Comparison of ENCODE assay signal across 8 mouse cellular contexts in genomic region chr8:105930602-105931001, GRCm38 (mm10). TPM values are rescaled to one million over a fixed set of nuclear protein-coding genes. Genes with fewer than 3 reads are reported as not detected.
DNase-seq lines count a peak whose midpoint lies in the region; ATAC-seq and TF ChIP-seq lines count a peak whose summit lies in the region.

No protein-coding gene starts in this region.

- no peak for TF ChIP-seq POLR2A in cerebellum, adult 2 months (IDR thresholded peaks at IDR 0.05; ENCODE audit: borderline replicate concordance, insufficient read depth, low read length)

- no peaks in the 10 kb centered on the region for H3K9me3 ChIP-seq in forebrain, postnatal 0 days (ENCODE audit: low read length)
- no peaks in the 10 kb centered on the region for H3K9me3 ChIP-seq in lung, embryonic 16.5 days (ENCODE audit: control insufficient read depth, low read length)

- 17% methylated on average over 8 of the region's 8 CpGs for WGBS in cerebellum, adult 2 months
- 18% methylated on average over 8 of the region's 8 CpGs for WGBS in forebrain, postnatal 0 days
- WGBS in lung, embryonic 16.5 days, result 18% methylated on average over 8 of the region's 8 CpGs

- H3K27ac ChIP-seq in cerebellum, adult 2 months (ENCODE audit: insufficient read depth, low read length), result no peak overlapping the region
- H3K27ac ChIP-seq in forebrain, postnatal 0 days (ENCODE audit: low read depth, low read length), result 0 out of 2 replicates have a peak overlapping the region, but pooled peaks have one; percentile 40
- H3K27ac ChIP-seq in layer of hippocampus, adult 2 months, result peak overlapping the region; percentile 5; the same call in 1 of the 2 replicates
- H3K27ac ChIP-seq in lung, embryonic 16.5 days (ENCODE audit: low read length), result no peak overlapping the region

- H3K4me2 ChIP-seq in forebrain, postnatal 0 days (ENCODE audit: low read depth), result no peak overlapping the region
- no peak overlapping the region for H3K4me2 ChIP-seq in lung, embryonic 16.5 days (ENCODE audit: low read depth, low read length)

- DNase-seq in MEL-GATA-1-ER (ENCODE audit: extremely low read depth, low read depth), result peak; percentile 26
- peak; percentile 75 to 89 for DNase-seq in cerebellum, adult 2 months
- peak; percentile 83 for DNase-seq in forebrain, postnatal 0 days
- DNase-seq in layer of hippocampus, adult 2 months (ENCODE audit: low spot score in 2 of 2), result peak; percentile 78 to 92
- peak; percentile 69 for DNase-seq in ovary, postnatal 10 days (ENCODE audit: low spot score)
- DNase-seq in thymus, postnatal 10 days (ENCODE audit: low spot score in 2 of 2), result peak; percentile 76 to 95

- peaks cover 9% of the 10 kb centered on the region for H3K4me1 ChIP-seq in cerebellum, adult 2 months (ENCODE audit: control insufficient read depth, insufficient read depth, low read length)
- no peaks in the 10 kb centered on the region for H3K4me1 ChIP-seq in forebrain, postnatal 0 days (ENCODE audit: insufficient read depth)
- H3K4me1 ChIP-seq in lung, embryonic 16.5 days (replicated peaks; ENCODE audit: control insufficient read depth, insufficient read depth, low read length), result no peaks in the 10 kb centered on the region

- no peaks in the 10 kb centered on the region for H3K27me3 ChIP-seq in cerebellum, adult 2 months (ENCODE audit: control insufficient read depth, insufficient read depth, low read length)
- no peaks in the 10 kb centered on the region for H3K27me3 ChIP-seq in forebrain, postnatal 0 days (ENCODE audit: insufficient read depth, low read length)
- no peaks in the 10 kb centered on the region for H3K27me3 ChIP-seq in lung, embryonic 16.5 days (ENCODE audit: control insufficient read depth, insufficient read depth, low read depth, low read length)

- ATAC-seq in forebrain, postnatal 0 days, result peak; percentile 88
- peak; percentile 79 to 89; a peak in 3 of 4 replicates for ATAC-seq in hematopoietic stem cell, adult 5-6 weeks (replicated peaks in 1 of 2; ENCODE audit: insufficient read depth in 1 of 2, low FRiP score in 2 of 2, low TSS enrichment in 1 of 2, low read depth in 1 of 2, poor library complexity in 2 of 2, severe bottlenecking in 2 of 2)
- ATAC-seq in lung, embryonic 16.5 days (ENCODE audit: low read depth), result peak; percentile 54

- no peak overlapping the region for H3K4me3 ChIP-seq in cerebellum, adult 2 months (replicated peaks; ENCODE audit: insufficient read depth, low read depth, low read length)
- H3K4me3 ChIP-seq in forebrain, postnatal 0 days (ENCODE audit: low read depth, low read length), result no peak overlapping the region
- no peak overlapping the region for H3K4me3 ChIP-seq in layer of hippocampus, adult 2 months
- H3K4me3 ChIP-seq in lung, embryonic 16.5 days (ENCODE audit: low read length), result no peak overlapping the region

- peak overlapping the region; percentile 31; the same call in 1 of the 2 replicates for H3K9ac ChIP-seq in forebrain, postnatal 0 days
- H3K9ac ChIP-seq in lung, embryonic 16.5 days (ENCODE audit: low read length), result no peak overlapping the region

- H3K36me3 ChIP-seq in forebrain, postnatal 0 days (ENCODE audit: insufficient read depth), result peaks cover 30% of the 10 kb centered on the region
- H3K36me3 ChIP-seq in lung, embryonic 16.5 days (ENCODE audit: control insufficient read depth, insufficient read depth, low read length), result 0 out of 2 replicates have a peak, but pooled peaks cover 6% of the 10 kb centered on the region

- TF ChIP-seq CTCF in cerebellum, adult 2 months (IDR thresholded peaks at IDR 0.05; ENCODE audit: borderline replicate concordance, insufficient read depth, low read depth, low read length), result peak; percentile 98
- peak; percentile 96 for TF ChIP-seq CTCF in forebrain, postnatal 0 days (IDR thresholded peaks at IDR 0.05; ENCODE audit: low read depth)
- peak; percentile 97 for TF ChIP-seq CTCF in layer of hippocampus, adult 2 months (conservative IDR thresholded peaks at IDR 0.05)

RNA-seq across cellular contexts. Expression of gene Ctrl, which starts 3.1 kb away (rescaled TPM):
- polyA plus RNA-seq in cerebellum, adult 2 months (2012; rRNA removed), result 2.6 and 3.4 TPM in 2 replicates
- 1.0 and 3.3 TPM in 2 replicates for total RNA-seq in forebrain, postnatal 0 days (2014; rRNA removed)
- polyA plus RNA-seq in forebrain, postnatal 0 days (2015; fragmentation: Nextera tagmentation; extraction: Ambion mirVana), result 1.1 and 1.9 TPM in 2 replicates
- not detected in 2 replicates for total RNA-seq in hematopoietic stem cell, adult 5-6 weeks (2017)
- 1 to 10 TPM; 1.4 to 1.5 TPM for total RNA-seq in layer of hippocampus, adult 2 months (2021)
- polyA plus RNA-seq in lung, embryonic 16.5 days (2015; fragmentation: Nextera tagmentation; extraction: Ambion mirVana), result 0.77 and 1.2 TPM in 2 replicates

RNA-seq across cellular contexts. Expression of gene Psmb10, which starts 7.6 kb away (rescaled TPM):
- 84.3 and 89.4 TPM in 2 replicates for polyA plus RNA-seq in cerebellum, adult 2 months (2012; rRNA removed)
- total RNA-seq in forebrain, postnatal 0 days (2014; rRNA removed), result 46.5 and 63.7 TPM in 2 replicates
- 86.2 and 95.8 TPM in 2 replicates for polyA plus RNA-seq in forebrain, postnatal 0 days (2015; fragmentation: Nextera tagmentation; extraction: Ambion mirVana)
- total RNA-seq in hematopoietic stem cell, adult 5-6 weeks (2017), result 38.8 and 79.5 TPM in 2 replicates
- 10 to 100 TPM; 53.0 to 61.6 TPM for total RNA-seq in layer of hippocampus, adult 2 months (2021)
- 39.7 and 56.6 TPM in 2 replicates for polyA plus RNA-seq in lung, embryonic 16.5 days (2015; fragmentation: Nextera tagmentation; extraction: Ambion mirVana)

RNA-seq across cellular contexts. Expression of gene Lcat, which starts 12.6 kb away (rescaled TPM):
- polyA plus RNA-seq in cerebellum, adult 2 months (2012; rRNA removed), result 106 and 110 TPM in 2 replicates
- total RNA-seq in forebrain, postnatal 0 days (2014; rRNA removed), result 6.0 and 7.9 TPM in 2 replicates
- polyA plus RNA-seq in forebrain, postnatal 0 days (2015; fragmentation: Nextera tagmentation; extraction: Ambion mirVana), result 3.8 and 5.9 TPM in 2 replicates
- total RNA-seq in hematopoietic stem cell, adult 5-6 weeks (2017), result not detected in 2 replicates
- total RNA-seq in layer of hippocampus, adult 2 months (2021), result 10 to 100 TPM; 37.6 to 40.6 TPM
- polyA plus RNA-seq in lung, embryonic 16.5 days (2015; fragmentation: Nextera tagmentation; extraction: Ambion mirVana), result 1.6 and 2.8 TPM in 2 replicates

RNA-seq across cellular contexts. Expression of gene Pskh1, which starts 30.4 kb away (rescaled TPM):
- 13.6 and 14.1 TPM in 2 replicates for polyA plus RNA-seq in cerebellum, adult 2 months (2012; rRNA removed)
- 16.6 and 24.5 TPM in 2 replicates for total RNA-seq in forebrain, postnatal 0 days (2014; rRNA removed)
- polyA plus RNA-seq in forebrain, postnatal 0 days (2015; fragmentation: Nextera tagmentation; extraction: Ambion mirVana), result 8.0 and 10.4 TPM in 2 replicates
- 23.3 and 27.5 TPM in 2 replicates for total RNA-seq in hematopoietic stem cell, adult 5-6 weeks (2017)
- 1 to 10 TPM; 8.0 to 9.9 TPM for total RNA-seq in layer of hippocampus, adult 2 months (2021)
- polyA plus RNA-seq in lung, embryonic 16.5 days (2015; fragmentation: Nextera tagmentation; extraction: Ambion mirVana), result 34.0 and 34.9 TPM in 2 replicates

RNA-seq across cellular contexts. Expression of gene Slc12a4, which starts 35.3 kb away (rescaled TPM):
- 34.9 and 36.1 TPM in 2 replicates for polyA plus RNA-seq in cerebellum, adult 2 months (2012; rRNA removed)
- total RNA-seq in forebrain, postnatal 0 days (2014; rRNA removed), result 9.7 and 12.4 TPM in 2 replicates
- polyA plus RNA-seq in forebrain, postnatal 0 days (2015; fragmentation: Nextera tagmentation; extraction: Ambion mirVana), result 9.8 and 12.1 TPM in 2 replicates
- total RNA-seq in hematopoietic stem cell, adult 5-6 weeks (2017), result 1.4 and 8.0 TPM in 2 replicates
- total RNA-seq in layer of hippocampus, adult 2 months (2021), result 10 to 100 TPM; 19.4 to 26.6 TPM
- polyA plus RNA-seq in lung, embryonic 16.5 days (2015; fragmentation: Nextera tagmentation; extraction: Ambion mirVana), result 35.1 and 38.3 TPM in 2 replicates

Comparison
In these comparisons a context has a peak if more than half of its experiments do, and no peak if none do; other contexts are left out.
1. DNase-seq: peak in every context shown above with its lines; median percentile 86 in thymus, postnatal 10 days; 85 in layer of hippocampus, adult 2 months; 83 in forebrain, postnatal 0 days; 82 in cerebellum, adult 2 months; 69 in ovary, postnatal 10 days; 26 in MEL-GATA-1-ER.
2. H3K27ac ChIP-seq: peak in forebrain, postnatal 0 days (single experiment) and layer of hippocampus, adult 2 months (single experiment); none in cerebellum, adult 2 months (single experiment) and lung, embryonic 16.5 days (single experiment).
3. Peak in every context shown above with its lines, with median percentiles within 50 percentile points of each other: CTCF ChIP-seq and ATAC-seq.